Mouse (Mus musculus): ENCODE measurements around the gene Prdm2. TPM values are rescaled to one million over a fixed set of nuclear protein-coding genes. Genes with fewer than 3 reads are reported as not detected.

The Prdm2 gene
- polyA plus RNA-seq, 1 experiment, result 25.9 TPM

DNA sequence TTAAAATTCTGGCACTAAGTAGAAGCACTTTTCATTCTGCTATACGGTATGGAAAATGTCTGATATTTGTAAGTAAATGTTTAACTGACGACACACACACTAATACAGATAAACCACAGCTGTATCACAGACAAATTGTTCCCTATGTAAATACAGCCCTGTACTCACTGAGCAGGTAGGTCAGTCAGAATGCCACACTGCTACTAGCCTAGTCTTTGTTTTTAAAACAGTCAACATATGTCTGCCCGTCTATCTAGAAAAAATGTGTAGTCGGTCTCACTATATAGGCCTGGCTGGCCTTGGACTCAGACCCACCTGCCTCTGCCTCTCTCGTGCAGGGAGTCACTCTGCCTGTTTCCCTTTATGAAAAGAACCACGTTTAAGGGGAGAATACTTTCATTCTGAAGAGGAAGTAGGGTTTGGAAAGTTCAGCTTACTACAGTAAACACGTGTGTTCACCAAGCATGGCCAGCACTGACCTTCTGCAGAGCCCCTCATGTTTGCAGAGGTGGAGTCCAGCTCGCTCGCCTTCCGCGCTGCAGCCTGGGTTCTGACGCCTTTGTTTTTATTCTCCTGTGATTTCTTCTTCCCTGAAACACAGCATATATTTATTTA, 71.0 kb downstream of the Prdm2 start:
- Histone ChIP-seq H3K27ac (ENCODE audit: insufficient read depth, low read depth, low read length) (no peak overlapping the region), H3K4me3 (ENCODE audit: insufficient read depth, low read length) (no peak overlapping the region), H3K4me1 (ENCODE audit: control insufficient read depth, insufficient read depth, low read length) (peaks cover 34% of the 10 kb centered on the region)
- TF ChIP-seq CTCF (IDR thresholded peaks at IDR 0.05; ENCODE audit: low read depth, low read length) (no peak), POLR2A (IDR thresholded peaks at IDR 0.05; ENCODE audit: borderline replicate concordance, low read depth, low read length) (no peak)

DNA sequence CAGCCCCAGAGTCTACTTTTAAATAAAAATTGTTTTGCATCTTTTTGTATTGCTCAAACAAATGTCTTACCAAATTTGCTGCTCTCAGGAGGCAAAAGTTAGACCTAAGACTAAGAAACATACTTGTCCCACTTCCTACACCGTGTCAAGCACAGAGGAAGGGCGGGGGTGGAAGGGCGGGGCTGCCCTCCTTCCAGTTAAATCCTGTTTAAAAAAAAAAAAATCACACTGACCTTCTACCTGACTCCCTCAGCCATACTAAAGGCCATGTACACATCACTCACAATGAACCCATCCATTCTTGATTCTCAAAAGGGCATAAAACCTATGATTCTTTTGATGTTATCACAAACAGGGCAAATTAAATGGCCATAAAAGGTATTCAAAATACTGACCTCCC, 71.9 kb downstream of the Prdm2 start:
- Histone ChIP-seq H3K4me1 (ENCODE audit: control insufficient read depth, insufficient read depth, low read length) (peaks cover 28% of the 10 kb centered on the region), H3K27ac (ENCODE audit: insufficient read depth, low read depth, low read length) (no peak overlapping the region), H3K4me3 (ENCODE audit: insufficient read depth, low read length) (no peak overlapping the region)
- no peak for TF ChIP-seq CTCF (IDR thresholded peaks at IDR 0.05; ENCODE audit: low read depth, low read length)
- no peak for TF ChIP-seq POLR2A (IDR thresholded peaks at IDR 0.05; ENCODE audit: borderline replicate concordance, low read depth, low read length)

DNA sequence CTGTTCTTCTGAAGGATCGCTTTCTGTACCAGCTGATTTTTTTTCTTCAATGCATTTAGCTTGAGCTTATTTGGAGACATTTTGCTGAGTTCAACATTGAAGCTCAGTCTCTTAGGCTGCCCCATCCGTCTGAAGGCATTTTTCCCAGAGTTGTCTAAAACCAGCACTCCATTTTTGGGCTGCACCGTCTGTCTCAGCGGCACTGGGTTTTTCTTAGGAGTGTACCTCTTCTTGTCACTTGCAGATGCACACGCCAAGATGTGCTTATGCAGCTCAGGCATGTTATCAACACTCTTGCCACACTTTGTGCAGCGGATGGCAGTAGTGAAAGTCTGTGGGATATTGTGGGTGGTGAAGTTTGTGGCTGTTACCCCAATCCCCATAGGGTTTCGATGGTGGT, 80.4 kb downstream of the Prdm2 start:
- no peak for TF ChIP-seq CTCF (IDR thresholded peaks at IDR 0.05; ENCODE audit: low read depth, low read length)
- TF ChIP-seq POLR2A (IDR thresholded peaks at IDR 0.05; ENCODE audit: borderline replicate concordance, low read depth, low read length), result no peak
- Histone ChIP-seq H3K27ac (ENCODE audit: insufficient read depth, low read depth, low read length) (no peak overlapping the region), H3K4me3 (ENCODE audit: insufficient read depth, low read length) (no peak overlapping the region), H3K4me1 (ENCODE audit: control insufficient read depth, insufficient read depth, low read length) (no peaks in the 10 kb centered on the region)

DNA sequence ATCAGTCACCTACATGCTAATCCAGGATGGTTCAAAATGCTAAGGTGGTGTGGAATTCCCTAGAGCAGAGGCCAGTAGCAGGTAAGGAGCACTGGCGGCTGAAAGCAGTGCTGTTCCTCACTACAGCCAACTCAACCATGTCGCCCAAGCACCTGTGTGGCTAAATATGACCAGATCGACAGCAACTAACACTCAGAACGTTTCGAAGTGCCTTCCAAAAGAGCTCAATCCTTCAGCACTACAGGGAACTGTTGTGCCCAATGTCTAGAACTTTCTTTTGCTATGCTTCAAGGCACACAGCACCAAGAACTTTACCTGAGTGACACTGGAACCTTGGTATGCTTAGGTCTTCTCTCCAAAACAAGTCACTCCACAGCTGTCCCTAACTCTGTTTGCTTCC, 82.4 kb downstream of the Prdm2 start:
- Histone ChIP-seq H3K4me1 (ENCODE audit: control insufficient read depth, insufficient read depth, low read length) (no peaks in the 10 kb centered on the region), H3K27ac (ENCODE audit: insufficient read depth, low read depth, low read length) (no peak overlapping the region), H3K4me3 (ENCODE audit: insufficient read depth, low read length) (no peak overlapping the region)
- no peak for TF ChIP-seq CTCF (IDR thresholded peaks at IDR 0.05; ENCODE audit: low read depth, low read length)
- TF ChIP-seq POLR2A (IDR thresholded peaks at IDR 0.05; ENCODE audit: borderline replicate concordance, low read depth, low read length), result no peak

DNA sequence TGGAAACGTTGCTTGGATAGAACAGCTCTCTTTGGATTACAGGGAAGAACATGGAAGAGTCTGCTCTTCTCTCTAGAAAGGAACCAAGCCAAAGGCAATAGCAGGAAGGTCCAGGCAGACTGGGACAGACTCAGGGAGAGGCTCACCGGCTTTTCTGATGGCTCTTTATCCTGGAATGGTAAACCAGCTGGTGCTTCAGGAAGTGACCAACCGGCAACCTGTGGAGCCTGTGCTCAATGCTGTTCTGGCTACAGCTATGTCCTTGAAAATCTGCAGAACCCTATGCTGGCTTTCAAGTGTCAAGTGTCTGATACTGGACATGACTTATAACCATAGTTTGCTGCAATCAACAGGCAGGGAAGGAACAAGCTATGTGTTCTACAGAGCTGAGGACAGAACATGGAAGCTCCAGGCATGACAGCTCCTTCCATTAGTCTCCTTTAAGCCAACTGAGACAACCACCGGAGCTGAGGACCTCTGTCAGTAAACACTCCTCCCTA, 83.5 kb downstream of the Prdm2 start:
- no peak overlapping the region for H3K4me3 ChIP-seq (ENCODE audit: insufficient read depth, low read length)
- TF ChIP-seq POLR2A (IDR thresholded peaks at IDR 0.05; ENCODE audit: borderline replicate concordance, low read depth, low read length) (no peak), CTCF (IDR thresholded peaks at IDR 0.05; ENCODE audit: low read depth, low read length) (no peak)
- H3K27ac ChIP-seq (ENCODE audit: insufficient read depth, low read depth, low read length), result no peak overlapping the region
- no peaks in the 10 kb centered on the region for H3K4me1 ChIP-seq (ENCODE audit: control insufficient read depth, insufficient read depth, low read length)

DNA sequence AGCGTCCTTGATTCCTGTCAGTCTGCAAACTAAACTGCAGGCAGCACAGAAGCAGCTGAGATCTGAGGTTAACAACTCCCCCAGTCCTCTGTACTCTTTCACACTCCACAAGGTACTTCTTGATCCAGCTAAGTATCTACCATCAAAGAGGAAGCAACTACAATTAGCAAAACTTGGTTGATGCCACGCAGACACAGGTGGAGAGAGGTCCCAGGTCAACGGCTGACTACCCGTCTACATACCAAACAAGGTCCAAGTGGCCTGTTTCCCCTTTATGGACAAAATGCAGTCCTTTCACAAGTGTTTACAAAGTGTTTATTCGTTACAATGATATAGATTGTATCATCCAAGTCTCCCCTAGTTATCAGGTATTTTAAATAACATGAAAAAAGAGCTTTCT, 85.6 kb downstream of the Prdm2 start:
- TF ChIP-seq POLR2A (IDR thresholded peaks at IDR 0.05; ENCODE audit: borderline replicate concordance, low read depth, low read length) (no peak), CTCF (IDR thresholded peaks at IDR 0.05; ENCODE audit: low read depth, low read length) (no peak)
- no peak overlapping the region for H3K4me3 ChIP-seq (ENCODE audit: insufficient read depth, low read length)
- no peak overlapping the region for H3K27ac ChIP-seq (ENCODE audit: insufficient read depth, low read depth, low read length)
- H3K4me1 ChIP-seq (ENCODE audit: control insufficient read depth, insufficient read depth, low read length), result no peaks in the 10 kb centered on the region

DNA sequence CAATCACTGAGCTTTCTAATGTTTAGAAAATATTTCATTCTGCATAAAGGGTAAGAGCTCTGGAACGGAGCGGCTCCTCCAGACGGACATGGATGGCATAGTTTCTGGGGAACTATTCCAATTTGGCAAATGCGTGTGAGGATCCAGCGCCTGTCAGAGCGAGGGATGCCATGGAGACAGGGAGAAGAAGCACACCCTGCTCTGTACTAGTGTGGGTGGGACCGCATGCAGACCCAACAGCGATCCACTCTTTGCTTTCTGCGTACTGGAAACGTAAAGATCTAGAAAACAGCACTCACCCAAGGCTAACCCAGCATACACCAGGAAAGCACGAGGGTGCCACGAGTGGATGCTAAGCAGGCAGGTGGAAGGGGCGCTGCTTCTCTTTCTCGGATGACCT, 86.3 kb downstream of the Prdm2 start:
- peaks cover 2% of the 10 kb centered on the region; the same call in 1 of the 2 replicates for H3K4me1 ChIP-seq (ENCODE audit: control insufficient read depth, insufficient read depth, low read length)
- no peak for TF ChIP-seq POLR2A (IDR thresholded peaks at IDR 0.05; ENCODE audit: borderline replicate concordance, low read depth, low read length)
- TF ChIP-seq CTCF (IDR thresholded peaks at IDR 0.05; ENCODE audit: low read depth, low read length), result no peak
- H3K27ac ChIP-seq (ENCODE audit: insufficient read depth, low read depth, low read length), result no peak overlapping the region
- H3K4me3 ChIP-seq (ENCODE audit: insufficient read depth, low read length), result no peak overlapping the region

DNA sequence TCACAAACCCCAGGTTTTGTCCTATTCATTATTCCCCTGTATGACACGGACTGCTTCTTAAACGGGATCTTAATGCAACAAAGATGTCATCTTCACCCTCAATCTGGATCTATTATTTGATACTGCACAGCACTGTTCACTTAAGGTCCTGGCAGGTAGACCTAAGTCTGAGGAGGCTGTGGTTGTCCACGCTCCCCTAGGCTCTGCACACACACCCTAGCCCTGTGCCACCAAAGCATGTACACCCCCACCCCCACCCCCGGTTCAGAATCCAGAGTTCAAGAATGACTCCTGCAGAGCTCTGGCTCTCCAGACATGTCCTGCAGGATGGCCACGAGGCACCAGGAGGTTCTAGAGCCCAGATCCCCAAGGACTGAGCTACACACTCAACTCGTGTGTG, 87.5 kb downstream of the Prdm2 start:
- H3K4me3 ChIP-seq (ENCODE audit: insufficient read depth, low read length), result no peak overlapping the region
- H3K4me1 ChIP-seq (ENCODE audit: control insufficient read depth, insufficient read depth, low read length), result peaks cover 2% of the 10 kb centered on the region; the same call in 1 of the 2 replicates
- H3K27ac ChIP-seq (ENCODE audit: insufficient read depth, low read depth, low read length), result no peak overlapping the region
- TF ChIP-seq POLR2A (IDR thresholded peaks at IDR 0.05; ENCODE audit: borderline replicate concordance, low read depth, low read length) (no peak), CTCF (IDR thresholded peaks at IDR 0.05; ENCODE audit: low read depth, low read length) (no peak)

DNA sequence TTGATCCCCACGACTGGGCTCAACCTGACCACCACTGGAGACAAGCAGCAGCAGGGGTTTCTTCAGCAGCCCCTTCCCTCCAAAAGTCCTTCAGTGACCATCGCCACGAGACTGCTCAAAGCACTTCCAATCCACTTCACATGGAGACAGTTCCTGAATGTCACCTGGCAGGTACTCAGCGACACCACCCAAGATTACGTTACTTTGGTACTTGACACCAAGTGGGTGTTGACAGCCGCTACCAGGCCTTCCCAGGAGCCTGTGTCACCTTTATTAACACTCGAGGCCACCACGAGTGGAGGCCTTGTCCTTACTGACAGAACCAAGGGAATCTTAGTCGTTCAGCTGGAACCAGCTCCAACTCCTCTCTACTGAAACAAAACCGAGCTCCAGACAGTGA, 89.8 kb downstream of the Prdm2 start:
- H3K4me1 ChIP-seq (ENCODE audit: control insufficient read depth, insufficient read depth, low read length), result peaks cover 20% of the 10 kb centered on the region
- TF ChIP-seq POLR2A (IDR thresholded peaks at IDR 0.05; ENCODE audit: borderline replicate concordance, low read depth, low read length), result no peak
- TF ChIP-seq CTCF (IDR thresholded peaks at IDR 0.05; ENCODE audit: low read depth, low read length), result no peak
- H3K27ac ChIP-seq (ENCODE audit: insufficient read depth, low read depth, low read length), result no peak overlapping the region
- no peak overlapping the region for H3K4me3 ChIP-seq (ENCODE audit: insufficient read depth, low read length)

DNA sequence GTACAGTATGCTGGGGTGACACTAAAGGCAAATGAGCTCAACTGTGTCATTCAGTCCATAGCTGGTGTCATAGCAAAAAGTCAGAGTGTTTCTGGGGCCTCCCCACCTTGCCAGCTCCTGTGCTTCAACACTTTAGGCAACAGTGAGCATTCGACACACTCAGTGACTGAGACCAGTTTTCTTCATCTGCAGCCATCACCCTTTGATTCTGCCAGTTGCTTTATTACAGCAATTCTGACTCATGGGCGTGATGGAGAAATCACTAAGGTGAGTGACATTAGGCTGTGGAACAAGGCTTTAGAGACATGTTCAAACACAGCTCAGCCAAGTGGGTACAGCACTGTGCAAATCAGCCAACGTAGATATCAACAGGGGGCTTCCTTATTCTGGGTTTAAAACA, 91.6 kb downstream of the Prdm2 start:
- Histone ChIP-seq H3K27ac (ENCODE audit: insufficient read depth, low read depth, low read length) (no peak overlapping the region), H3K4me1 (ENCODE audit: control insufficient read depth, insufficient read depth, low read length) (peaks cover 27% of the 10 kb centered on the region), H3K4me3 (ENCODE audit: insufficient read depth, low read length) (no peak overlapping the region)
- TF ChIP-seq CTCF (IDR thresholded peaks at IDR 0.05; ENCODE audit: low read depth, low read length) (no peak), POLR2A (IDR thresholded peaks at IDR 0.05; ENCODE audit: borderline replicate concordance, low read depth, low read length) (no peak)
